Mouse (Mus musculus) MEL (cell line): ENCODE data around the gene Bag6.

Experiments
- CTCF ChIP-seq, 3 experiments: IDR thresholded peaks in 2 of 3; conservative IDR thresholded peaks in 1 of 3; 2 replicates each; pipeline ENCODE4 v1.5.1; 2011 to 2012; ENCODE audit warnings: low read length in 3 of 3, low read depth in 2 of 3, mild to moderate bottlenecking in 2 of 3, improper control_type of control experiment in 1 of 3, inconsistent platforms in 1 of 3, mixed read lengths in 1 of 3, moderate library complexity in 1 of 3; ENCODE audit not compliant: control insufficient read depth in 1 of 3, insufficient read depth in 1 of 3, poor library complexity in 1 of 3, severe bottlenecking in 1 of 3
- MAFK ChIP-seq: IDR thresholded peaks from 2 replicates; pipeline ENCODE4 v1.6.1; 2011; ENCODE audit warnings: low read depth, mild to moderate bottlenecking, low read length, improper control_type of control experiment, borderline replicate concordance
- MAX ChIP-seq: IDR thresholded peaks from 2 replicates; pipeline ENCODE4 v1.6.1; 2011; ENCODE audit warnings: low read length, improper control_type of control experiment
- MAZ ChIP-seq: IDR thresholded peaks from 2 replicates; pipeline ENCODE4 v1.6.1; 2012; ENCODE audit warnings: low read depth, mild to moderate bottlenecking, inconsistent platforms, low read length, improper control_type of control experiment
- POLR2A ChIP-seq, 2 experiments: IDR thresholded peaks; 2 replicates each; pipeline ENCODE4 v1.6.1; 2011 to 2012; ENCODE audit warnings: low read length in 2 of 2, mild to moderate bottlenecking in 2 of 2, control low read depth in 1 of 2, improper control_type of control experiment in 1 of 2, low read depth in 1 of 2, moderate library complexity in 1 of 2; ENCODE audit not compliant: control insufficient read depth in 1 of 2, insufficient read depth in 1 of 2, poor library complexity in 1 of 2
- SIN3A ChIP-seq: IDR thresholded peaks from 2 replicates; pipeline ENCODE4 v1.6.1; 2012; ENCODE audit warnings: low read length, improper control_type of control experiment, inconsistent platforms
- TBP ChIP-seq: IDR thresholded peaks from 2 replicates; pipeline ENCODE4 v1.8.0; 2011; ENCODE audit warnings: low read depth, low read length, improper control_type of control experiment
- UBTF ChIP-seq: IDR thresholded peaks from 2 replicates; pipeline ENCODE4 v1.6.1; 2012; ENCODE audit warnings: low read depth, mild to moderate bottlenecking, inconsistent platforms, low read length, improper control_type of control experiment, moderate library complexity, borderline replicate concordance; ENCODE audit not compliant: insufficient read depth
- ZNF384 ChIP-seq: IDR thresholded peaks from 2 replicates; pipeline ENCODE4 v1.6.1; 2012; ENCODE audit warnings: low read depth, mild to moderate bottlenecking, inconsistent platforms, low read length, improper control_type of control experiment

DNA sequence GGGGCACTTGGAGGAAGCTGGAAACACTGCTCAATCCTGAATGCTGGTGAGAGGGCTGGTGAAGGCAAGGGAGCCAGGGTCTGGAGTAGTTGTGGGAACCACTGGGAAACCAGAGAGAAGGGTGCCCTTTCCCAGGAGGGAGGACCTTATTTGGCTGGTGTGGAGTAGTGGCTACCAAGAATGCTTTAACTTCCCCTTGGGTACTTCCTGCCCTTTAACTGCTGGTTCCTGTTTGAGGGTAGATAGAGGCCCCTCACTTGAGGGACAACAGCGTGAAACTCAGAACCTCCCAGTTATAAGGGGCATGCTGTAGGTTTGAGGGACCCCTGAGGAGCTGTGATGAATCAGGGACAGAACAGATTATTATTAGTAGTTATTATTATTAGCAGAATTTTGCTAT is 54.2 kb downstream of the Bag6 start:
- TF ChIP-seq MAFK (no peak), TBP (peak; percentile 78), ZNF384 (no peak), UBTF (no peak), MAX (no peak), POLR2A (IDR thresholded peaks at IDR 0.05; ENCODE audit: control insufficient read depth in 1 of 2, insufficient read depth in 1 of 2, low read depth in 1 of 2, low read length in 2 of 2, poor library complexity in 1 of 2) (peak; percentile 37 to 62; a peak in 2 of 4 replicates), SIN3A (peak; percentile 46; the same call in 1 of the 2 replicates), CTCF (IDR thresholded peaks at IDR 0.05 in 2 of 3, conservative IDR thresholded peaks at IDR 0.05 in 1 of 3; ENCODE audit: control insufficient read depth in 1 of 3, insufficient read depth in 1 of 3, low read depth in 2 of 3, low read length in 3 of 3, poor library complexity in 1 of 3, severe bottlenecking in 1 of 3) (no peak), MAZ (no peak)
